Mouse (Mus musculus) MEL (cell line): ENCODE data around the gene Celf2. TPM values are rescaled to one million over a fixed set of nuclear protein-coding genes. Genes with fewer than 3 reads are reported as not detected.

Experiments
- DNase-seq: peaks from one replicate; pipeline ENCODE4 v3.0.0; 2011; ENCODE audit warnings: low read depth, low spot score
- H3K27ac ChIP-seq: 2 replicates; pipeline ENCODE4 v1.5.1; 2012; ENCODE audit warnings: low read depth, mild to moderate bottlenecking, control low read depth, low read length, moderate library complexity; ENCODE audit not compliant: control insufficient read depth
- H3K27me3 ChIP-seq, 2 experiments: fragments of 150-350 bp in 1 of 2; sonication (generic) in 1 of 2; 2 replicates each; pipeline ENCODE4 v1.6.1; 2012; ENCODE audit warnings: low read length in 2 of 2, mild to moderate bottlenecking in 2 of 2, improper control_type of control experiment in 1 of 2, moderate library complexity in 1 of 2; ENCODE audit not compliant: insufficient read depth in 2 of 2, control insufficient read depth in 1 of 2
- H3K36me3 ChIP-seq, 2 experiments: 2 replicates each; pipeline ENCODE4 v1.6.1; 2012 to 2014; ENCODE audit warnings: low read length in 2 of 2, improper control_type of control experiment in 1 of 2, inconsistent platforms in 1 of 2, mild to moderate bottlenecking in 1 of 2; ENCODE audit not compliant: insufficient read depth in 2 of 2, control insufficient read depth in 1 of 2
- H3K4me1 ChIP-seq, 2 experiments: fragments of 150-350 bp in 1 of 2; sonication (generic) in 1 of 2; 2 replicates each; pipeline ENCODE4 v1.6.1; 2012; ENCODE audit warnings: low read length in 2 of 2, improper control_type of control experiment in 1 of 2, mild to moderate bottlenecking in 1 of 2; ENCODE audit not compliant: insufficient read depth in 2 of 2, control insufficient read depth in 1 of 2
- H3K4me3 ChIP-seq, 2 experiments: fragments of 150-350 bp in 1 of 2; sonication (generic) in 1 of 2; 2 replicates each; pipeline ENCODE4 v1.5.1; 2012; ENCODE audit warnings: low read depth in 2 of 2, low read length in 2 of 2, mild to moderate bottlenecking in 2 of 2, moderate library complexity in 2 of 2, control low read depth in 1 of 2, improper control_type of control experiment in 1 of 2; ENCODE audit not compliant: control insufficient read depth in 1 of 2, insufficient read depth in 1 of 2
- H3K79me2 ChIP-seq: 2 replicates; pipeline ENCODE4 v1.6.1; 2012; ENCODE audit warnings: mild to moderate bottlenecking, low read length, moderate library complexity; ENCODE audit not compliant: control insufficient read depth, poor library complexity, insufficient read depth
- H3K9ac ChIP-seq: 2 replicates; pipeline ENCODE4 v1.6.1; 2012; ENCODE audit warnings: low read depth, mild to moderate bottlenecking, control low read depth, low read length, moderate library complexity; ENCODE audit not compliant: control insufficient read depth, poor library complexity, severe bottlenecking
- H3K9me3 ChIP-seq: fragments of 150-350 bp; sonication (generic); replicated peaks from 2 replicates; pipeline ENCODE4 v1.6.1; 2012; ENCODE audit warnings: mild to moderate bottlenecking, low read length, improper control_type of control experiment, moderate library complexity; ENCODE audit not compliant: insufficient read depth
- BHLHE40 ChIP-seq: IDR thresholded peaks from 2 replicates; pipeline ENCODE4 v1.6.1; 2012; ENCODE audit warnings: low read depth, mild to moderate bottlenecking, inconsistent platforms, low read length, improper control_type of control experiment, borderline replicate concordance
- CHD1 ChIP-seq: IDR thresholded peaks from 2 replicates; pipeline ENCODE4 v1.6.1; 2012; ENCODE audit warnings: low read depth, mild to moderate bottlenecking, inconsistent platforms, low read length, improper control_type of control experiment
- CHD2 ChIP-seq: IDR thresholded peaks from 2 replicates; pipeline ENCODE4 v1.6.1; 2011; ENCODE audit warnings: low read length, improper control_type of control experiment
- E2F4 ChIP-seq: IDR thresholded peaks from 2 replicates; pipeline ENCODE4 v1.6.1; 2011; ENCODE audit warnings: low read depth, low read length, improper control_type of control experiment, borderline replicate concordance
- ELF1 ChIP-seq: IDR thresholded peaks from 2 replicates; pipeline ENCODE4 v1.6.1; 2014; ENCODE audit warnings: low read depth, mild to moderate bottlenecking, inconsistent platforms, low read length, improper control_type of control experiment, moderate library complexity
- GABPA ChIP-seq: IDR thresholded peaks from 2 replicates; pipeline ENCODE4 v1.6.1; 2012; ENCODE audit warnings: low read depth, mild to moderate bottlenecking, inconsistent platforms, low read length, improper control_type of control experiment, moderate library complexity
- GATA1 ChIP-seq: IDR thresholded peaks from 2 replicates; pipeline ENCODE4 v1.6.1; 2011; ENCODE audit warnings: low read depth, low read length, improper control_type of control experiment
- HCFC1 ChIP-seq: IDR thresholded peaks from 2 replicates; pipeline ENCODE4 v1.6.1; 2012; ENCODE audit warnings: low read depth, mild to moderate bottlenecking, inconsistent platforms, low read length, improper control_type of control experiment, moderate library complexity
- JUND ChIP-seq: IDR thresholded peaks from 2 replicates; pipeline ENCODE4 v1.6.1; 2011; ENCODE audit warnings: low read depth, mild to moderate bottlenecking, improper control_type of control experiment, low read length
- KAT2A ChIP-seq: conservative IDR thresholded peaks from 2 replicates; pipeline ENCODE4 v1.6.1; 2012; ENCODE audit warnings: low read depth, low read length, improper control_type of control experiment, inconsistent platforms
- MAFK ChIP-seq: IDR thresholded peaks from 2 replicates; pipeline ENCODE4 v1.6.1; 2011; ENCODE audit warnings: low read depth, mild to moderate bottlenecking, low read length, improper control_type of control experiment, borderline replicate concordance
- MAX ChIP-seq: IDR thresholded peaks from 2 replicates; pipeline ENCODE4 v1.6.1; 2011; ENCODE audit warnings: low read length, improper control_type of control experiment
- MAZ ChIP-seq: IDR thresholded peaks from 2 replicates; pipeline ENCODE4 v1.6.1; 2012; ENCODE audit warnings: low read depth, mild to moderate bottlenecking, inconsistent platforms, low read length, improper control_type of control experiment
- MXI1 ChIP-seq: IDR thresholded peaks from 2 replicates; pipeline ENCODE4 v1.6.1; 2011; ENCODE audit warnings: mild to moderate bottlenecking, low read depth, low read length, improper control_type of control experiment
- MYC ChIP-seq: IDR thresholded peaks from 2 replicates; pipeline ENCODE4 v1.6.1; 2011; ENCODE audit warnings: low read depth, mild to moderate bottlenecking, low read length, improper control_type of control experiment, moderate library complexity
- NRF1 ChIP-seq: IDR thresholded peaks from 2 replicates; pipeline ENCODE4 v1.6.1; 2014; ENCODE audit warnings: low read depth, mild to moderate bottlenecking, inconsistent platforms, low read length, improper control_type of control experiment, moderate library complexity; ENCODE audit not compliant: poor library complexity, insufficient read depth, severe bottlenecking
- POLR2AphosphoS5 ChIP-seq: IDR thresholded peaks from 2 replicates; pipeline ENCODE4 v1.6.1; 2012; ENCODE audit warnings: low read depth, borderline replicate concordance, mild to moderate bottlenecking, inconsistent platforms, low read length, moderate library complexity, mixed read lengths
- SIN3A ChIP-seq: IDR thresholded peaks from 2 replicates; pipeline ENCODE4 v1.6.1; 2012; ENCODE audit warnings: low read length, improper control_type of control experiment, inconsistent platforms
- SMC3 ChIP-seq: IDR thresholded peaks from 2 replicates; pipeline ENCODE4 v1.6.1; 2011; ENCODE audit warnings: low read depth, low read length, improper control_type of control experiment
- USF1 ChIP-seq: IDR thresholded peaks from 2 replicates; pipeline ENCODE4 v1.6.1; 2014; ENCODE audit warnings: low read depth, mild to moderate bottlenecking, inconsistent platforms, low read length, improper control_type of control experiment, moderate library complexity
- USF2 ChIP-seq, 2 experiments: IDR thresholded peaks; 2 replicates each; pipeline ENCODE4 v1.6.1; 2011 to 2012; ENCODE audit warnings: improper control_type of control experiment in 2 of 2, low read length in 2 of 2, borderline replicate concordance in 1 of 2, inconsistent platforms in 1 of 2, low read depth in 1 of 2, mild to moderate bottlenecking in 1 of 2; ENCODE audit not compliant: insufficient read depth in 1 of 2
- ZC3H11A ChIP-seq: IDR thresholded peaks from 2 replicates; pipeline ENCODE4 v1.6.1; 2012; ENCODE audit warnings: low read depth, mild to moderate bottlenecking, inconsistent platforms, low read length, improper control_type of control experiment
- ZNF384 ChIP-seq: IDR thresholded peaks from 2 replicates; pipeline ENCODE4 v1.6.1; 2012; ENCODE audit warnings: low read depth, mild to moderate bottlenecking, inconsistent platforms, low read length, improper control_type of control experiment
- polyA plus RNA-seq, 2 experiments: library from polyadenylated mRNA; stranded (reverse) in 1 of 2; unstranded in 1 of 2; fragments of >175 nt in 1 of 2; fragments of >200 nt in 1 of 2; gene quantifications; 2 replicates each; pipeline versions ENCODE4 v1.2.1 to v1.2.4; 2012; ENCODE audit warnings: low replicate concordance in 2 of 2, low read depth in 1 of 2; ENCODE audit not compliant: insufficient read length in 2 of 2, insufficient read depth in 1 of 2, missing spikeins in 1 of 2
- total RNA-seq: library from RNA; depleted of rRNA; stranded (reverse); fragments of 300-350 nt; gene quantifications from 2 replicates; pipeline ENCODE4 v1.2.3, GENCODE M21; 2012

The Celf2 gene
- total and polyA plus RNA-seq, 3 experiments: 8.9 to 16.7 TPM; not detected in 1

- TF ChIP-seq POLR2AphosphoS5: no peak
- TF ChIP-seq E2F4: no peak
- no peak for TF ChIP-seq ZNF384
- no peak for TF ChIP-seq GABPA
- TF ChIP-seq USF2 (IDR thresholded peaks at IDR 0.05; ENCODE audit: borderline replicate concordance in 1 of 2, insufficient read depth in 1 of 2, low read depth in 1 of 2, low read length in 2 of 2): no peak
- no peak for TF ChIP-seq MAFK
- TF ChIP-seq SIN3A: no peak
- TF ChIP-seq MAX: no peak
- TF ChIP-seq SMC3: no peak
- TF ChIP-seq MYC: no peak
- no peak for TF ChIP-seq ELF1
- no peak for TF ChIP-seq BHLHE40
- no peak for TF ChIP-seq GATA1
- TF ChIP-seq HCFC1: no peak
- no peak for TF ChIP-seq JUND
- TF ChIP-seq USF1: no peak
- no peaks in the 10 kb centered on the region for H3K27me3 ChIP-seq
Observed at GRCm38 (mm10) chr2:7223538-7223937, 285.8 kb downstream of the Celf2 start.

GRCm38 (mm10) chr2:7222886-7223285, 286.5 kb downstream of the Celf2 start:
- H3K79me2 ChIP-seq: no peaks in the 10 kb centered on the region
- no peaks in the 10 kb centered on the region for H3K9me3 ChIP-seq
- no peaks in the 10 kb centered on the region for H3K4me1 ChIP-seq
- no peak for TF ChIP-seq ZC3H11A
- TF ChIP-seq MAZ: no peak
- no peak for TF ChIP-seq USF2 (IDR thresholded peaks at IDR 0.05; ENCODE audit: borderline replicate concordance in 1 of 2, insufficient read depth in 1 of 2, low read depth in 1 of 2, low read length in 2 of 2)
- no peak for TF ChIP-seq CHD2
- no peak for TF ChIP-seq NRF1
- TF ChIP-seq BHLHE40: no peak
- no peak for TF ChIP-seq KAT2A
- TF ChIP-seq MXI1: no peak
- TF ChIP-seq CHD1: no peak
- TF ChIP-seq, all 39 proteins: peak for 0
- Histone ChIP-seq H3K36me3 (no peaks in the 10 kb centered on the region), H3K27me3 (no peaks in the 10 kb centered on the region), H3K27ac (no peak overlapping the region), H3K9ac (no peak overlapping the region), H3K4me3 (no peak overlapping the region)
- DNase-seq: no peak

More at GRCm38 (mm10) chr2:7223538-7223937, 285.8 kb downstream of the Celf2 start:
- Histone ChIP-seq H3K79me2 (no peaks in the 10 kb centered on the region), H3K9ac (no peak overlapping the region), H3K27ac (no peak overlapping the region), H3K9me3 (no peaks in the 10 kb centered on the region), H3K4me3 (no peak overlapping the region), H3K36me3 (no peaks in the 10 kb centered on the region), H3K4me1 (no peaks in the 10 kb centered on the region)
- no peak for DNase-seq
